Mouse (Mus musculus): ENCODE data around the gene Slit3.

Slit3 gene

DNA sequence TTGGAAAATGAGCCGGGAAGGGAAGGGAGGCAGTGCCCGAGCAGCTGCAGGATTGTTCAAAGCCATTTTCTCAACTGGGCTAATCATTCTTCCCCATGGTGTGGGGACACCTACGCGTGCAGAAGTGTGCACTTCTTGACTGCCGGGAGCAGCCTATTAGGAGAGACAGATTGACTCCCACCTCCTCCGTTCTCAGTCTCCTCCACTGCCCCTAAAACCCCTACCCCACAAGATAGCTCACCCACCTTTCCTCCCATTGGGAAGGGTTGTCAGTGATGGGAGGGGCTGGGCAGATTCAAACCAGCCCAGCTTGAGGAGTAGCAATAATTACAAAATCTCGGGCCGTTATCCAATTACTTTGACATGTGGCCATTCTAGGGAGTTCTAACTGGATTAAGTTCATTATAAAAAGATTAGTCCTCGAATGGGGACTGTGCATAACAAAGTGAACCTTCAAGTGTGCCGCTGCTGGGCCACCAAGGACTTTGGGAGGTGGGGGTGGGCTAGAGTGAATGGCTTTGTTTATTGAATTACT, 333.2 kb downstream of the Slit3 start:
- no peak for DNase-seq (ENCODE audit: low read depth, low spot score)

DNA sequence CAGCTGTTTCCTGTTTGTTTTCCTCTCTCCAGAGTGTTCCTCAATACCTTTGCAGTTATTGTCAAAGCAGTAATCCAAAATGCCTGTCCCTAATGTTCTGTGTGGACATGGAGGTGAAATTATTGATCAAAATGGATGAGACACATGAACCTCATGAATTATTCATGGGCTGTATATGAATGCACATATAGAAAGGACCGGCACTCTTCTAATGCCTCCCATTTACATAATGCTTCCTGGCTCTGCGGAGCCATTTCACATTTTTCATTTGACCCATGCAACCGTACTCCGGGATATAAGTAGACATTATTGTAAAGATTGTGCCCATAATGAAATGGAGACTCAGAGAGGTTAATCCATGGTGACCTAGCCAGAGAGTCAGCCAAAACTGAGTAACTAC, 333.8 kb downstream of the Slit3 start:
- DNase-seq (ENCODE audit: low read depth, low spot score), result no peak

DNA sequence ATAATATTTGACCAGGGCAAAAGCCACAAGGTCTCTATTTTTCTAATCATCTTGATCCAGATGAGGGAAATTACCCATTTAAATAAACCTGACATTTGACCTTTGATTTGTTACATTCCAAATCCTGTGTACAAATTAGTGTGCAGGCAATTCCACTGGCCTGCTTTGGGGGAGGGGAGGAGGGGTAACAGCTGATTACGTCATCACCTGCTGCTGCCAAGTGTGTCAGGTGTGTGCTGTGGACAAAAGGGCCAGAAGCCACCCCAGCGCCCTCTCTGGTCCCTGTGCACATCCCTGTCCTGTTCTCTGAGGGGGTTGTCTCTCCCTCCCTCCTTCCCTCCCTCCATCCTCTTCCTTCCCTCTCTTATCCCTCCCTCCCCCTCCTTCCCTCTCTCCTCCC, 337.0 kb downstream of the Slit3 start:
- DNase-seq (ENCODE audit: low read depth, low spot score), result no peak

DNA sequence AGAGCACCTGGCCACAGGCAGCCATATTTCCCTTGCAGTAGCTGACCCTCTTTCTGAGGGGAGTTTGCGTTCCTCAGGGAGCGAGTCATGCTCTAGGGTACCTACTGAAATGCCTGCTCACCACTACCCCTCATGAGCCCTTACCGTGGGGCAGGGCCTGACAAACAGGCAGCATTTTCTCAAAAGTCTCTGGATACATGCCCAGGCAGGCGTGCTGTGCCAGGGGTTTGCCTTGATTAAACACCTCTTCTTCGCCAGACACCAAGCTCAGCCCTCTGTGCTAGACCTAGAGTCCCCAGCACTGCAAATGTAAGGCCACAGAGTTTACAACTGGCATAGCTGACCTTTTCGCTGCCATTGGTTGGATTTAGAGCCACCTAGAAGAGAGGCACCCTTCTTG, 345.7 kb downstream of the Slit3 start:
- DNase-seq (ENCODE audit: low read depth, low spot score), result no peak

DNA sequence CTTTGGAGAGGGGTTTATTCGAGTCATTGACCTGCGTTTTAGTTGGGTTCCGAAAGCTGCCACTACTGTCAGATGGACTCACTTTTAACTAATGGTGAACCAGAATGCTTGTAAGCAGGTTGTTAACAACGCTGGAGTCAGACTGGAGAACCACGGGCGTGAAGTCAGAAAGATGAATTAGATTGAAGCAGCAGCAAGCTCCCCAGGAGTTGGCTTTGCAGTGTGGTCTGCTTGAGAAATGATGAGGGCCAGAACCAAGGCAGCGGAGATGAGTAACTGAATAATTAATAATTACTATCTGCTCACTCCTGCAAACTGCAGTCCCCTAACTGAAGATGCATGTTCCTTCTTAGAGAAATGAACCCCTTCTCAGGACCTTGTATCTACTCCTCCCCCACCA, 347.8 kb downstream of the Slit3 start:
- no peak for DNase-seq (ENCODE audit: low read depth, low spot score)

DNA sequence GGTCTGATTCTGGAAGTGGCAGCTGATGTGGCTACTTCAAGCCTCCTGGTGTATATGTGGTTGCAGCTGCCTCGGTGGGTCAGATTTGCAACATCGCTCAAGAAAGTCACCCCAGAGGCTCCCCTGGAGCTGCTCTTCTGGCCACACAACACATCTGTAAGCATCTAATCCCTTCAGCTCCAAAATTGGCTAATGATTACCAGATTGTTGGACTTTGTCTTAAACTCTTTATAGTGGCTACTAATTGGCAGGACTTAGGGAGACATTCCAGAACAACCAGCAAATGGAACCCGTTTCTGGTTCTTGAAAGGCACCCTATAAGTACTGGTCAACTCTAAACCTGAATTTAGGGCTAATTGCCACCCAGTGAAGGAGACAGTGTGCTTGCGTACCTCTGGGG, 348.9 kb downstream of the Slit3 start:
- no peak for DNase-seq (ENCODE audit: low read depth, low spot score)

DNA sequence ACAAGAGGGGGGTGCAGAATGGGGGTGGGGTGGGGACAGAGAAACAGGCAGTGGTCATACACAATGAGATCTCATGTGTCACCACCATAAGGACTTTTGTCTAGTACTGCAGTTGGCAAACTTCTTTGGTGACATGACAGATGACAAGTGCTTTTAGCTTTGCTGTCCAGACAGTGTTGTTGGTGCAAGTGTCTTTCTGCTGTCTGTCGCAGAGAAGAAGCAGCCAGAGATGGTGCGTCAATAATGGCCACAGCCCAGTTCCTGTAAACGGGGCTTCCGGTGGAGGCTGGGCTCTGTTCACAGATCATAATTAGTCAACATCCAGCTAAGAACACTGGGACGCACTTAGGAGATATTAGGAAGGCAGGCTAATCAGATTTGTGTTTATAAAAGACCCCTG, 349.8 kb downstream of the Slit3 start:
- DNase-seq (ENCODE audit: low read depth, low spot score), result no peak

DNA sequence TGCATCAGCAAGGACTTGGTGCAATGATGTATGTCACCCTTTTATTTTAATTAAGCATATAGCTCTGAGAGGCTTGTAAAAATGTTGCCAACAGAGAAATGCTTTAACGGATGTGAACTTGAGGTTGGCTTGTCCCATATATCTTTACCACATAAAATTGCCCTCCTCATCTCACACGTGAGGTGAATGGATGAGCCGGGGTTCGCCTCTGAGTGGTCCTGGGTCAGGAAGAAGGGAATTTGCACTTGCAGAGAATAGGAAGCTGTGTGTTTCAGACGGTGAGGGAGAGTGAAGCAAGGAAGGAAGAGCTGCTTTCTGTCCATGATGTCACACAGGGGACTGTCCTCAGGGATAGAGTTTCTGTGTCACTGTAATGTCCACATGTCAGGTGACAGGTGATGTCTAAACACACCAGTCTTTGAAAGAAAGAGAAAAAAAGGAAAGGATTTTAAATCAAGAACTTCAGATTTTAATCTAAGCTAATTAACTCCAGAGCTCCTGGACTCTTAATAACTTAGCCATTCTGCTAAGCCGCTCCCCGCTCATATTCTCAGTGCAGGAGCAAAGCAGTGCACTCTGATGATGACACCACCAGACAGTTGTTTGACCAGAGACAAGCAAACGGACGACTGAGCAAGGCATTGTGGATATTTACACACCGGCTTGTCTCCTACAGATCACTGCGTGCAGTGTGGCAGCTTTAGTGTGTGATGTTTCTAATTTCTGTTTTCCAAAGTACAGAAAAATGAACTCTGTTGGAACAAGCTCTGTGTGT, 352.0 kb downstream of the Slit3 start:
- DNase-seq (ENCODE audit: low read depth, low spot score), result peak; percentile 47

DNA sequence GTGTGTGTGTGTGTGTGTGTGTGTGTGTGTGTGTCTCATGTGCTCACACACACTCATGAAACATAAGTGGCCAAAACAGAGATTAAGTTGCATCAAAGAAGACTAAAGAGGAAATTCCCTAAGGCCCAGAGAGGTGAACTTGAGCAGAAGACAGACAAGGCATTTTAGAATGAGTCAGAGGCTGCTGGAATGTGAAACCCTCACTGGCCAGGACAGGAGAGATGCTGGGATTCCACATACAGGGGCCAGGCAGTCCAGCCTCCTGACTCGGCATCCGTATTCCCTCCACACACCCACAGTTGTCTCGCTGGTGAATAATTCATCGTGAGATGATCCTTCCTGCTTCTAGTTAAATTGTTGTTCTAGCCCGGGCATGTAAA, 352.6 kb downstream of the Slit3 start:
- DNase-seq (ENCODE audit: low read depth, low spot score), result peak; percentile 46

DNA sequence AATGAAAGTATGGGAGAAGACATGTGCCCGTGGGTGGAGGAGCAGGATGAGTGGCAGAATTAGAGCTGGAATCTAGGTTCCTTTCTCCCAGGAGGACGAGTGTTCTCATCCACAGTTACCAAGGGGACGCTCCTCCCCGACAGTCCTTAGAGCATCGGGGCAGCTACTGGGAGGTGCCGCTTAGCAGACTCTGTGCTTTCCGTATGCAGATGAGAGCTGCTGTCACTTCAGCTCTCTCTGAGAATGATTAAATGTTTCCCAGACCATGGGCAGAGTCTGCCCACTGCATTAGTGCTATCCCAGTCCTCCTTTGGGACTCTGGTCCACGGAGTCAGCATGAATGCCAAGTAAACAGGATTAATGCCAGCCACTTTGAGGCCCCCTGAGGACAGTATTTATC, 359.1 kb downstream of the Slit3 start:
- peak; percentile 52 for DNase-seq (ENCODE audit: low read depth, low spot score)

DNA sequence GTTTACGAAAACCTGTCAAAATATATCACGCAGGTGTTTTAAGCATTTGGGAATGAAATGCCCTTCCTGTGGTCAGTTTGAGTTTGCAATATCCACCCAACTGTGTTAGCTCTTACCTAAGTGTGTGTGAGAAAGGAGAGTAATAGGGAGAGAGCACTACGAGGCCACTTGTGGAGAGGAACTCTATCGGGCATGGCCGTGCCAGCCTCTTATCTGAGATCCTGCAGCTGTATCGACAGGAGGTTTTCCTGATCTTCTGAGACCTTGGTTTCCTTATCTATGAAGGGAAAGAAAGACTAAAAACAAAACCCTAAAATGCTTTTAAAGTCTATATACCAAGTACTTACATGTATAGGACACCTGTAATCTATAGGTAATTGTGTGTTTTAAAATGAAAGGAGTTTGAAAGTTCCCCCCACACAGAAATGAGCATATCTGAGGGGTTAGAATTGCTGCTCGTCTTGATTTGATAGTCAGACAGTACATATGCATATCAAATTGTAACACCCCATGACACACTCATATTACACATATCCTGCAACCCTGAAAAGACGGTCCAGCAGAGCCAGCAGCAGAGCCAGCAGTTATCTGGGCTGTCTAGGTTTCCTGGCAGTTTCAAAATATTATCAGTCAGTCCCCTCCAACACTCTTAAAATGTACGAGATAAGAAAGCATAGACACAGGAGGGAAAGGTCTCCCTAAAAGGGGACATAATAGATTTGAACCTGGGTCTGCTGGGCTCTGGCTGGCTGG, 360.8 kb downstream of the Slit3 start:
- no peak for DNase-seq (ENCODE audit: low read depth, low spot score)

DNA sequence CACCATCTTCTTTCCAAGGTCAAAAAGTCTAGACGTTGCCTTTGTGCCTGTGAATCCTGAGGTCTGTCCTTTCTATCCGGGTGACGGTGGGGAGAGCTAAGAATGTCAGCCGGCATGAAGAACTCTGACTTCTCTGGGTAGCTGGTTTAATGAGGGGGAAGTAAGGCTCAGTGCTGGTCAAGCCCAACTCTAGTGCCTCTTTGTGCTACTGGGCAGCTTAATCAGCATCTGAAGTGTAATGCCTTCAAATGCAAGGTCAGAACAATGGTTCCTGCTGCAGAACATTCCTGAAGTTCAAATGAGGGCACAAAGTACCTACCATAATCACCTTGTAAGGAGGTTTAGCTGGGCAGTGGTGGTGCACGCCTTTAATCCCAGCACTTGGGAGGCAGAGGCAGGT, 366.9 kb downstream of the Slit3 start:
- no peak for DNase-seq (ENCODE audit: low read depth, low spot score)

DNA sequence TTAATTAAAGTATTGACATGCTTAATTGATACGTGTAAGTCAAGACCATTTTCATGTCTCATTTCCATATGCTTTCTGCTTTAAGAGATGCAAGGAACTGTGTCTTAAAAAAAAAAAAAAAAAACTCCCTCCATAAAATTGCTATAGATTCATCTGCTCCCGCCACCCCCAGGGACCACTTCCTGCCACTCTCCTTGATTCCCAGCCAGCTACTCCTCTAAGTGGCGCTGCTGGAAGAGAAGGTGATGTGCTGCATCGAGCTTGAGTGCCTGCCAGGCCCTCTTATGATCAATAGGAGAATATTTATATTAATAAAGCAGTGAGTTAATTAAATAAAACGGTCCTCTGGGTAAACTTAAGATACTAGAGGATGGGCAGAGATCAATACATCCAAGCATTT, 370.7 kb downstream of the Slit3 start:
- no peak for DNase-seq (ENCODE audit: low read depth, low spot score)

DNA sequence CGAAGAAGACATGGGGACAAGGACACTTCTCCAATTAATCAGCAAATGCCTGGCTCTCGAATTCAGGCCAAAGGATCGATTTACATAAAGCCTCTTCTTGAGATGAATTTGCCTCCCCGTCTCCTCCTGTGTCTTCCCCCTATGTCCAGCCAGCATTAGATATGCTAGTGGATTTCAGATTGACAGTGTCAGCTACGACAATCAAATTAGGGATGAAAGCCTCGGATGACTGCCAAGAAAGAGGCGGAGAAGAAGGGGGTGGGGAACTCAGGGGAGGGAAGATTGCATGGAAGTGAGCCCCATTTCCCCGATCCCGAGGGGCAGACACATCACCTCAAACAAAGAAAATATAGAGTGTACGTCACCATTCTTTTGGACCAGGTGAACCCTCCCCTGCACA, 375.9 kb downstream of the Slit3 start:
- DNase-seq (ENCODE audit: low read depth, low spot score), result no peak

DNA sequence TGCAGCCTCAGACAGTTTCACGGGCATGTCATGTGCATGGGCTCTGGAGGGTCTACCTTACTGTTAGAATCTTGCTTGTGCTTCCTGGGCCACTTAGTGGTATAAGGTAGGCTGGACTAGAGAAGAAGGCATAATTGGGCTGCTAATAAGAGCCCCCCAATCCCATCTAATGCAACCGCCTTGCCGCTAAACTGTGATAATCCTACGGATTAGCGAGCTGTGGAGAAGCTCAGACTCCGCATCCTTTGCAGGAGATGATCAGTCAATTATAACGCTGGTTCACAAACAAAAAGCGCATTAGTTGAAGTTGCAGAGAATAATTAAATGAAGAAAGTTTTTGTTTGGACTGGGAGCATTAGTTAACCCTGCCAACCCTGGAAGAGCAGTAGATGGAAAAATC, 376.9 kb downstream of the Slit3 start:
- no peak for DNase-seq (ENCODE audit: low read depth, low spot score)

DNA sequence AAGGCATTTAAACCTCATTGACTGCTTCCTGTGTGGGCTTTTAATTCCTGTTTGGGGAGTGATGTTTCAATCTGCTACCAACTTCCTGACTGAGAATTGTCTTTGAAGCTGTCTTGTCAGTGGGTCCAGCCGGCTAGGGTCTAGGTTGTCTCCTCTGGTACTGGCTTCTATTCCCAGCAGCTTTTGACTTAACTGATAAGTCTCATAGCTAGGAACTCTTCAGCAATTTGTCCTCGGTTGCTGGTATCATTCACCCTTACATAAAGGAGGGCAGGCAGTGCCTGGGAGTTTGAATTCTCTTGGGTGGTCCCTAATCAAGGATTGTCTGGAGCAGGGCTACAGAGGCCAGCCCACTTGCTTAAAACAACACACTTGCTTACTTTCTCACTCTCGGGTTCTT, 381.1 kb downstream of the Slit3 start:
- no peak for DNase-seq (ENCODE audit: low read depth, low spot score)

DNA sequence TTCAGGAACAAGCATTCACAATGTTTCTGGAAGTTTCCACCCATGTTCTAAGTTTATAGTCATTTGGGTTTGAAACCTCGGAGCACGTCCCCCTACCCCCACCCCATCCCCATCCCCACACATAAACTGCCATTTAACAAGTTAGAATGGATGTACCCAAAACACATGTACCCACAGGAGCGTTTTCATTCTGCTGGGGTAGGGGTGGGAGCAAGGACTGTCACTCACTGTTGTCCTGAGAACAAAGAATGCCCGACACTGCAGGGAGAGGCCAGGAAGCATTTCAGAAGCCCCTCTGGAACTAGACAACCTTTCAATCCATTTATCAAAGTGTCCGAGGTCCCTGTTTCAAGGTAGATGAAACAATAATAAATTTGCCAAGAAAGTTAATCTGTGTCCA, 383.0 kb downstream of the Slit3 start:
- no peak for DNase-seq (ENCODE audit: low read depth, low spot score)

DNA sequence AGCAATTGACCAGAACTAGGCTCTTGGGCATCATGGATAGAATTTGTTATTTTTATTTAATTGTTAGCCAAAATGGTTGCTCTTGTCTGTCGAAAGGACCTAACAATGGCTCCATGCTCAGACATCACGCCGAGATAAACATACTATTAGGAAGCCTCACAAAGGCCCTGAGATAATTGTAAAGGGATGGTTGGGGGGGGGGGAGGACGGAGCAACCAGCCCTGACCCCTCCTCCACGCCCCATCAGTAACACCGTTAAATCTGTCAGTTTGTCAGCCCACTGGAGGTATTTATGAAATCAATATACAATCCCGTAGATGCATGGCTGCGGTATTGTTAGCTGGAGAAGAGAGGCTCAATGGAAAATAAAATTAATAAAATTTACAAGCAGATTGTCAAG, 383.9 kb downstream of the Slit3 start:
- no peak for DNase-seq (ENCODE audit: low read depth, low spot score)

DNA sequence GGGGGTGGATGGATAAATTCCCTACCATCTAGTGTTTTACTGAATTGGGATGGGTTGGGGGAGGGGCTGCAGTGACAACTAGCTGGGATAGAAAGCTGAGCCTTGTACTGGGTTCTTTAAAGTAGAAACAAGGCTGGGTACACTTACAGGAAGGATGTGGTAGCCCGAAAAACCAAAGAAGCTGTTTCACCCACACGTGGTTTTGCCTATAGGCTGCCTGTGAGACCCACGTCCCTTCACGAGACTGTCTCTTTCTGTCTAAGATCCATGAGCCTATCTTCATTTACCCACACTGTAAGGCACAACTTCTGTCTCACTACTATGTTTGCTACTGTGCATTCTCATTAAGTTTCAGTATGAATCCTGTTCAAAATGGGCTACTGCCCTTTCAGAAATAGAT, 384.3 kb downstream of the Slit3 start:
- DNase-seq (ENCODE audit: low read depth, low spot score), result no peak

DNA sequence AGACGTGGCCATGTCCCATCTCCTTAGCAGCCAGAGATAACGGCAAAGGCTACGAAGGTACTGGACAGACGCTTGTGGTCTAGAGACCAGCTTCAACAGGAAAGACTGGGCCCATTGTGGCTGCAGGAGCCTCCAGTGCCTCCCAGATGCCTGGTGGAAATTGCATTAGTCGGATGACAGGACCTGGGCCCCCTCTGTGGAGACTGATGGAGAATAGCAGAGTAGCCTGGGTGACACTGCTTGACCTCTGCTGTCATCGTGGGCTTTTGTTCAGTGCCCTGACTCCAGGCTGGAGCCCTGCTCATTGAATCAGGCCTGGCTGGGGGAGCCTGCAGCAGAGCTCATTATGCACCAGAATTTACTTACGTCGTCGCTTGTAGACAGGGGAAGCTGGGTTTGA, 384.8 kb downstream of the Slit3 start:
- DNase-seq (ENCODE audit: low read depth, low spot score), result peak; percentile 81

DNA sequence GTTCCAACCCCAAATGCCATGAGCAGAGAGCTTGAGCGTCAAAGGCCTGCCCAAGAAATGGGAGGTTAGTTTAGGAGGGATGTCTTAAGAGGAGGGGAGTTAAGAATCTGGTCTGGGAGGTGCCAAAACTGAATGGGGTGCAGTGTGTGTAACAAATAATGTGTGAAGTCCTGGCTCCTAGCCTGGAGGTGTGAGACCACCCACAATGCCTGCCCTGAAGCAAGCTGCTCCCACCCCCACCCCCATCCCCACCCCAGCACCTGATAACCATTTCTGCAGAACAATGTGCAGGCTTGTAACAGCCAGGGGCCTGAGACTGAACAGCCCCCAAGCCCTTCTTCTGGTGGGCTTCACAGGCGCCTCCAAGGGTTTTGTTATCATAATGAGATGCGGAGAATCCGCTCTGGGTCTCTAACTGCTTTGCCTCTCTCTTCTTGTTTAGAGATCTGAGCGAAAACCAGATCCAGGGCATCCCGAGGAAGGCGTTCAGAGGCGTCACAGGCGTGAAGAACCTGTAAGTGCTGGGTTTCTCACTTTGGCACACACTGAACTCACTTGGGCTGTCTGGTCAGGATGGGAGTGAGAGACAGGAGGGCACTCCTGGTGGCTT, 386.9 kb downstream of the Slit3 start:
- DNase-seq (ENCODE audit: low read depth, low spot score), result no peak

DNA sequence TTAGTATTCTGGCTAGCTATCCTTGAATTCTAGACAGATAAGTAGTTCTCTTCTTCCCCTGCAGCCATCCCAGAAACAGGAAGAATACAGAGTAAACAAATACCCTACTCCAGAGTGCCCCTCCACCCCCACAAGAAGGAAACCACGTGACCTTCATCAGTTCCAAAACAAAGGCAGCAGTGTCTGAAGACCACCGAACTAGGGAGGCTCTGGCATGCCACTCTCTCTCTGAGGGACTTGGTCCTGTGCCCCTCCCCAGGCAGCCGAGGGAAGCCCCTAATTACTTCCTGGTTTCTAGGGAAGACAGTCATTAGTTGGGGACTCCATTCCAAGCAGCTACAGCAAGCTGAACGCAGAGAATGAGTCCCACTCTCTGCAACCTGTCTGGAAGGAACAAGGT, 391.7 kb downstream of the Slit3 start:
- peak; percentile 53 for DNase-seq (ENCODE audit: low read depth, low spot score)

DNA sequence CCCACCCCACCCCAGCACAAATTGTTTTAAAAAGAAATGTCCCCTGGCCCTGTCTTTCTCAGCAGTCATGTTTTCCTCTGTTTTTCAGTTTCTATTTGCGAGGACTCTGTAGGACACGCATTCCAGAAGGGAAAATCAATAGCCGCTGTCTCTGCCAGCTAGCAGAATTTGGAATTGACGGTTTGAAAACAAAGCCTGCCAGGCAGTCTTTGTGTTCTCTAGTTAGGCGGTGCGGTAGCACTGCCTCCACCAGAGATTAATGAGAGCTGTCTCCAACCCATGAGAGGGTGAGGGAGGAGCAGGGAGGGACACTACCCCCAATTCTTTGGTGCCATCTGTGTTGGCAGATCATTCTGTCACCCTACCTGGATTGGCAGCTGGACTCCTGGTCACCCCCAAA, 392.3 kb downstream of the Slit3 start:
- DNase-seq (ENCODE audit: low read depth, low spot score), result peak; percentile 65

Measured in mesoderm, embryonic 11.5 days (tissue).